Mouse (Mus musculus): ENCODE results near the gene Wdcp. TPM values are rescaled to one million over a fixed set of nuclear protein-coding genes. Genes with fewer than 3 reads are reported as not detected.

Wdcp gene
- polyA plus RNA-seq, 1 experiment from 2014 or later: 17.5 TPM

DNA sequence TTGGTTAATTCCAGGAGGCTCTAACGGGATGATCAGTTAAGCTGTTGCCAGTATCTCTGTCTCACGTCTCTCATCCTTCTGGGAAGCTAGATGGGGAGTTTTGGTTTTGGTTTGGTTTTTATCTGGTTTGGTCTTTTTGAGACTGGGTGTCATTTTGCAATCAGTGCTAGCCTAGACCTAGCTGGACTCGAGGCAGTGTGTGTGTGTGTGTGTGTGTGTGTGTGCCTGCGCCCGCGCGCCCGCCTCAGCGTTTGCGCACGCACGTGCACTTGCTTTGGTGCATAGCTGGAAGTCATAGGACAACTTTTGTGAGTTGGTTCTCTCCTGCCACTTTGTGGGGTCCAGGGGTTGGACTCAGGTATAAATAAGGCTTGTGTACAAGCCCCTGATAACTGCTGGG is 638 bp downstream of the Wdcp start:
- DNase-seq (peak; percentile 74), ATAC-seq (ENCODE audit: insufficient read depth) (peak; percentile 37)
- H3K4me1 ChIP-seq (ENCODE audit: insufficient read depth): 0 out of 2 replicates have a peak, but pooled peaks cover 7% of the 10 kb centered on the region
- WGBS: 0% methylated on average over 12 of the region's 12 CpGs
- H3K36me3 ChIP-seq (ENCODE audit: insufficient read depth): no peaks in the 10 kb centered on the region
- peak overlapping the region; percentile 65 for H3K9ac ChIP-seq
- no peak for TF ChIP-seq CTCF (IDR thresholded peaks at IDR 0.05; ENCODE audit: low read depth)
- no peaks in the 10 kb centered on the region for H3K9me3 ChIP-seq (ENCODE audit: low read depth, low read length)
- peak overlapping the region; percentile 64 for H3K4me3 ChIP-seq (ENCODE audit: low read depth, low read length)
- H3K27me3 ChIP-seq (ENCODE audit: insufficient read depth, low read length): 0 out of 2 replicates have a peak, but pooled peaks cover 5% of the 10 kb centered on the region
- peak overlapping the region; percentile 69 for H3K27ac ChIP-seq (ENCODE audit: low read depth)
- H3K4me2 ChIP-seq: peak overlapping the region; percentile 79

DNA sequence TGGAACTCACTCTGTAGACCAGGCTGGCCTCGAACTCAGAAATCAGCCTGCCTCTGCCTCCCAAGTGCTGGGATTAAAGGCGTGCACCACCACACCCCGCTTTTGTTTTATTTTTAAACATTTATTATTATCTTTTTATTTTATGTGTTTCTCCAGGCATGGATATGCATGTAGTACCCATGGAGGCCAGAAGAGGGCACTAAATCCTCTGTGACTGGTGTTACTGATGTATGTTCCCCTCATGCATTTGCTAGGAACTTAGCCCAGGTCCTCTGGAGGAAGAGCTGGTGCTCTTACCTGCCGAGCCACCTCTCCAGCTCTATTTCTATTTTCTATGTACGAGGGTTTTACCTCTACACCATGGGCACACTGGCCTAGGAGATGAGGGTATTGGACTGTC is 13.1 kb downstream of the Wdcp start:
- H3K4me2 ChIP-seq: no peak overlapping the region
- H3K9ac ChIP-seq: no peak overlapping the region
- H3K4me1 ChIP-seq (ENCODE audit: insufficient read depth): no peaks in the 10 kb centered on the region
- DNase-seq (peak; percentile 40), ATAC-seq (ENCODE audit: insufficient read depth) (no peak)
- no peaks in the 10 kb centered on the region for H3K27me3 ChIP-seq (ENCODE audit: insufficient read depth, low read length)
- H3K27ac ChIP-seq (ENCODE audit: low read depth): no peak overlapping the region
- no peak overlapping the region for H3K4me3 ChIP-seq (ENCODE audit: low read depth, low read length)
- WGBS: 90% methylated on average over 5 of the region's 5 CpGs
- H3K36me3 ChIP-seq (ENCODE audit: insufficient read depth): peaks cover 25% of the 10 kb centered on the region; the same call in 1 of the 2 replicates
- peak; percentile 48 for TF ChIP-seq CTCF (IDR thresholded peaks at IDR 0.05; ENCODE audit: low read depth)
- H3K9me3 ChIP-seq (ENCODE audit: low read depth, low read length): no peaks in the 10 kb centered on the region

DNA sequence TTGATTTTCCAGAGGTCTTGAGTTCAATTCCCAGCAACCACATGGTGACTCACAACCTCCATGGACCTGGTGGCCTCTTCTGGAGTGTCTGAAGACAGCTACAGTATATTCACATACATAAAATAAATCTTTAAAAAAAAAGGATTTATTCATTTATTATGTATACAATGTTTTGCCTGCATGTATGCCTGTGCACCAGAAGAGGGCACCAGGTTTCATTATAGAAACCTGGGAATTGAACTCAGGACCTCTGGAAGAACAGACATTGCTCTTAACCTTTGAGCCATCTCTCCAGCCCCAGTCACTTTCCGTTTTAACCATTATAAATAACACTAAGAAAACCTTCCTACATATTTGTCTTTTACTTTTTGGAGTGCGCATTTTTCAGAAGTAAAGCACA is 13.7 kb downstream of the Wdcp start:
- peaks cover 19% of the 10 kb centered on the region; the same call in 1 of the 2 replicates for H3K36me3 ChIP-seq (ENCODE audit: insufficient read depth)
- H3K27ac ChIP-seq (ENCODE audit: low read depth): no peak overlapping the region
- TF ChIP-seq CTCF (IDR thresholded peaks at IDR 0.05; ENCODE audit: low read depth): 0 out of 2 replicates have a peak, but pooled peaks have one; percentile 7
- H3K9ac ChIP-seq: no peak overlapping the region
- H3K4me1 ChIP-seq (ENCODE audit: insufficient read depth): no peaks in the 10 kb centered on the region
- no peaks in the 10 kb centered on the region for H3K27me3 ChIP-seq (ENCODE audit: insufficient read depth, low read length)
- no peaks in the 10 kb centered on the region for H3K9me3 ChIP-seq (ENCODE audit: low read depth, low read length)
- ATAC-seq (ENCODE audit: insufficient read depth) (no peak), DNase-seq (peak; percentile 25)
- 92% methylated on average over 2 of the region's 2 CpGs for WGBS
- no peak overlapping the region for H3K4me2 ChIP-seq
- H3K4me3 ChIP-seq (ENCODE audit: low read depth, low read length): no peak overlapping the region

DNA sequence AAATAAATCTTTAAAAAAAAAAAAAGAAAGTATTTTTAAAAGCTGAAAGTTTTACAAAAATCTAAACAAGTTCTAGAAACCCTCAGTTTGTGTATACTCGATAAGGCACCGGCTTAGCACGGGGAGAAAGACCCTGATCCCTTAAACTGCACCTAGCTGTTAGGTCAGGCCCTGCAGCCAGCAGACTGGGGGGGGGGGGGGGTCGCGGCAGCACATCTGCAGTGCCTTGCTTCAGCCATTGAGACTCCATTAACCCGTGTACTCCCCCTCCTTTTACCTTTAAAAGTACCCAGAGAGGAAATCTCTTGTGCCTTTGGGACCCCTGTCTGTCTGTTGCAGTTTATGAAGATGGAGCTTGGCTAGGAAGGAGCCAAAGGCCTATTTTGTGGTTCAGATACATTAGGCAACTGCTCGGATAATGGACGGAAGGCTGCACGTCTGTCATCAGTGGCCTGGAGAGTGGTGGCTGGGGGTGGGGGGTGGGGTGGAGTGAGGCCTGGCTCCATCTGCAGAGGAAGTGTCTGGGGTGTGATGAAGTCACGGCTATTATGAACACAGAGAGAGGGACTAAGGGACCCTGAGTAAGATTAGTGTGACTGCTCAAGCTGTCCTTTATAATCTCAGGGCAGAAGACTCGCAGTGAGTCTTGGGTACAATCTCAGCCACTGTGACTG is 16.3 kb downstream of the Wdcp start:
- no peak overlapping the region for H3K4me3 ChIP-seq (ENCODE audit: low read depth, low read length)
- ATAC-seq (ENCODE audit: insufficient read depth) (peak; percentile 42; the same call in 1 of the 2 replicates), DNase-seq (peak; percentile 21)
- 36% methylated on average over 11 of the region's 11 CpGs for WGBS
- no peaks in the 10 kb centered on the region for H3K27me3 ChIP-seq (ENCODE audit: insufficient read depth, low read length)
- peaks cover 21% of the 10 kb centered on the region; the same call in 1 of the 2 replicates for H3K36me3 ChIP-seq (ENCODE audit: insufficient read depth)
- no peak for TF ChIP-seq CTCF (IDR thresholded peaks at IDR 0.05; ENCODE audit: low read depth)
- H3K9ac ChIP-seq: no peak overlapping the region
- H3K4me1 ChIP-seq (ENCODE audit: insufficient read depth): peaks cover 7% of the 10 kb centered on the region; the same call in 1 of the 2 replicates
- H3K27ac ChIP-seq (ENCODE audit: low read depth): no peak overlapping the region
- no peak overlapping the region for H3K4me2 ChIP-seq
- no peaks in the 10 kb centered on the region for H3K9me3 ChIP-seq (ENCODE audit: low read depth, low read length)

DNA sequence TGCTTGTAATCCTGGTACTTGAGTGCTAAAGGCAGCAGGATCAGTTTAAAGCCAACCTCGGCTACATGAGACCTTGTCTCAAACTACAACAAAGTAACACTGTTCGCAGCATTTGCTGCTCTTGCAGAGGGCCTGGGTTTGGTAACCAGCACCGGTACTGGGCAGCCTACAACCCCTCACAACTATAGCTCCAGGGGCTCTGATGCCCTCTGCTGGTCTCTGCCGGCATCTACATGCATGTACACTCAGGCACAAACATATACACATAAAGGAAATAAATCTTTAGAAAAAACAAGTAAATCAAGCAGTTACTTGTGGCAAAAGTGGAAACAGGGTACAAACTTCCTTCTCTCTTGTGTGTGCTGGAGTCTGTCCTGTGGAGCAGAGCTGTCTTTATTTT is 19.6 kb downstream of the Wdcp start:
- ATAC-seq (ENCODE audit: insufficient read depth) (no peak), DNase-seq (no peak)
- H3K9ac ChIP-seq: no peak overlapping the region
- H3K36me3 ChIP-seq (ENCODE audit: insufficient read depth): 0 out of 2 replicates have a peak, but pooled peaks cover 8% of the 10 kb centered on the region
- no peak overlapping the region for H3K4me3 ChIP-seq (ENCODE audit: low read depth, low read length)
- H3K4me2 ChIP-seq: no peak overlapping the region
- H3K4me1 ChIP-seq (ENCODE audit: insufficient read depth): peaks cover 7% of the 10 kb centered on the region; the same call in 1 of the 2 replicates
- no peaks in the 10 kb centered on the region for H3K9me3 ChIP-seq (ENCODE audit: low read depth, low read length)
- TF ChIP-seq CTCF (IDR thresholded peaks at IDR 0.05; ENCODE audit: low read depth): peak; percentile 32
- WGBS: 90% methylated on average over 4 of the region's 4 CpGs
- H3K27me3 ChIP-seq (ENCODE audit: insufficient read depth, low read length): no peaks in the 10 kb centered on the region
- H3K27ac ChIP-seq (ENCODE audit: low read depth): no peak overlapping the region

DNA sequence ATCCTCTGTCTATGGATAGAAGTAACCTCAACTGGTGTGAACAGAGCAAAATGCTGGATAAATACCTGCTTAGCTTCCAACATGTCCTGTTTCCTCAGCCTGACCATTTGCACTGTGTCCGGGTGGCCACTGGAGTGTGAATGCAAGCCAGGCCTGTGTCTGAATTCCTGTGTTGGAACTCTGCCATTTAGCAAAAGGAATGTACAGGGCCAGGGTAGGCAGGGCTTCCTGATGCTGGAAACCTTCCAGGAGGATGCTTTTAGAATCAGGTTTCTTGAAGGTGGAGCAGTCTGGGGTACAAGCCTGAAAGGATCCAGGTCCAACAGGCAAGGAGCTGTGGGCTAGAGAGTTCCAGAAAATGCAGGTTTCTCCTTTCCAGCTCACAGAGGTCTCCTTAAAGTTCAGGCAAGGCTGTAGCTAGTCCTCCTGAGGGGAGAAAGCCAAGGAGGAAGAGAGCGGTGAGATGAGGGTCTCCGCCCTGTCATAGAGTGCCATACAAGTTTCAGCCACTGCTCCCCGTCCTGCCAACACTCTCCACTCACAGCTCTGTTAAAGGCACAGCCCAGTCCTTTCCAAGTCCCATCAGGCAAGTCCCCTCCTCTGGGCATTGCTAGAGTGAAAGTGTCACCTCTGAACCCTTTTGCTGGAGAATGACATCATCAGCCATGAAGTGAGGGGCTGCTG is 20.7 kb downstream of the Wdcp start:
- ATAC-seq (ENCODE audit: insufficient read depth): peak; percentile 83
- Histone ChIP-seq H3K9ac (no peak overlapping the region), H3K27ac (ENCODE audit: low read depth) (peak overlapping the region; percentile 43; the same call in 1 of the 2 replicates), H3K9me3 (ENCODE audit: low read depth, low read length) (no peaks in the 10 kb centered on the region), H3K4me1 (ENCODE audit: insufficient read depth) (peaks cover 7% of the 10 kb centered on the region; the same call in 1 of the 2 replicates), H3K27me3 (ENCODE audit: insufficient read depth, low read length) (no peaks in the 10 kb centered on the region), H3K36me3 (ENCODE audit: insufficient read depth) (0 out of 2 replicates have a peak, but pooled peaks cover 4% of the 10 kb centered on the region), H3K4me2 (no peak overlapping the region), H3K4me3 (ENCODE audit: low read depth, low read length) (no peak overlapping the region)
- peak; percentile 85 for DNase-seq
- WGBS: 30% methylated on average over 4 of the region's 4 CpGs
- TF ChIP-seq CTCF (IDR thresholded peaks at IDR 0.05; ENCODE audit: low read depth): no peak

DNA sequence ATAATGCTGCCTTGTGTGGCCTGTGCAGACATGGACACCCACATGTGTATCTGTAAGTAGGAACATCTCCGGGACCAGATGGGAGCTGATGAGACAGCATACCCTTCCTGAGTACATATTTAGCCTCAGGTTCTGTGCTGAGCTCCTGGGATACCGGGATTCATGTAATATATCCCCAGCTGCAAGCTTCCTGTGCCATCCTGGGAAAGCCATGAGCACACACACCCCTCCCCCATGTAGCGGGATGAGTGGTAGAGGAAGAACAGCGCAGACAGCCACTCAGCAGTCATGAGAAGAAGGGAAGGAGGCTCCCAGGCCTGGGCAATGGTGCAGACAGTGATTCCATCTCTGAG is 21.2 kb downstream of the Wdcp start:
- ATAC-seq (ENCODE audit: insufficient read depth): no peak
- no peaks in the 10 kb centered on the region for H3K27me3 ChIP-seq (ENCODE audit: insufficient read depth, low read length)
- WGBS: 49% methylated on average over 4 of the region's 4 CpGs
- no peak overlapping the region for H3K4me3 ChIP-seq (ENCODE audit: low read depth, low read length)
- H3K9ac ChIP-seq: no peak overlapping the region
- H3K4me2 ChIP-seq: no peak overlapping the region
- DNase-seq: peak; percentile 24
- 0 out of 2 replicates have a peak, but pooled peaks cover 4% of the 10 kb centered on the region for H3K36me3 ChIP-seq (ENCODE audit: insufficient read depth)
- H3K4me1 ChIP-seq (ENCODE audit: insufficient read depth): peaks cover 7% of the 10 kb centered on the region; the same call in 1 of the 2 replicates
- no peaks in the 10 kb centered on the region for H3K9me3 ChIP-seq (ENCODE audit: low read depth, low read length)
- no peak for TF ChIP-seq CTCF (IDR thresholded peaks at IDR 0.05; ENCODE audit: low read depth)
- H3K27ac ChIP-seq (ENCODE audit: low read depth): peak overlapping the region; percentile 43; the same call in 1 of the 2 replicates

Data from lung, embryonic 14.5 days (tissue).